Mouse (Mus musculus) lung, embryonic 14.5 days (tissue): Measurements from ENCODE around the gene Plch1. TPM values are rescaled to one million over a fixed set of nuclear protein-coding genes. Genes with fewer than 3 reads are reported as not detected.
A peak's percentile ranks its signal among the peaks of the same experiment; 100 is the strongest.

Experiments used
- ATAC-seq: fragments of 200-750 bp; cut with Nextera tagmentation; 2 replicates; pipeline ENCODE4 v1.8.0; 2017; ENCODE audit warnings: mild to moderate bottlenecking, moderate TSS enrichment, moderate library complexity; ENCODE audit not compliant: insufficient read depth
- DNase-seq: peaks from one replicate; pipeline ENCODE4 v3.0.0-alpha.2; 2015
- H3K27ac ChIP-seq: fragments of 300-500 bp; sonication (generic); 2 replicates; pipeline ENCODE4 v1.5.1; 2014; ENCODE audit warnings: low read depth, mild to moderate bottlenecking, moderate library complexity
- H3K27me3 ChIP-seq: fragments of 300-500 bp; sonication (generic); 2 replicates; pipeline ENCODE4 v1.6.1; 2014; ENCODE audit warnings: low read length, control low read depth; ENCODE audit not compliant: insufficient read depth
- H3K36me3 ChIP-seq: fragments of 300-500 bp; sonication (generic); 2 replicates; pipeline ENCODE4 v1.6.1; 2014; ENCODE audit warnings: control low read depth; ENCODE audit not compliant: insufficient read depth
- H3K4me1 ChIP-seq: fragments of 300-500 bp; sonication (generic); 2 replicates; pipeline ENCODE4 v1.6.1; 2014; ENCODE audit warnings: antibody characterized with exemption, control low read depth; ENCODE audit not compliant: insufficient read depth
- H3K4me2 ChIP-seq: fragments of 300-500 bp; sonication (generic); 2 replicates; pipeline ENCODE4 v1.6.1; 2014; ENCODE audit warnings: mild to moderate bottlenecking
- H3K4me3 ChIP-seq: fragments of 300-500 bp; sonication (generic); 2 replicates; pipeline ENCODE4 v1.5.1; 2014; ENCODE audit warnings: low read depth, low read length
- H3K9ac ChIP-seq: fragments of 300-500 bp; sonication (generic); 2 replicates; pipeline ENCODE4 v1.6.1; 2014
- H3K9me3 ChIP-seq: fragments of 300-500 bp; sonication (generic); 2 replicates; pipeline ENCODE4 v1.6.1; 2016; ENCODE audit warnings: low read depth, low read length, control low read depth
- CTCF ChIP-seq: IDR thresholded peaks from 2 replicates; pipeline ENCODE4 v1.5.1; 2016; ENCODE audit warnings: antibody characterized with exemption, low read depth
- WGBS: fragments of 180-500 bp; shearing (Covaris S2); extraction: QIAGEN DNeasy Blood & Tissue Kit; methylation state at CpG from one replicate; pipeline ENCODE4 v1.1.7; 2014; 5-methylcytosine and 5-hydroxymethylcytosine counted together
- polyA plus RNA-seq: library from polyadenylated mRNA; unstranded; fragments of >200 nt; fragmentation: Nextera tagmentation; extraction: Ambion mirVana; gene quantifications from 2 replicates; pipeline ENCODE4 v1.2.1, GENCODE M21; 2014

Gene Plch1
- polyA plus RNA-seq, 1 experiment from 2014 or later, result 7.3 TPM

DNA sequence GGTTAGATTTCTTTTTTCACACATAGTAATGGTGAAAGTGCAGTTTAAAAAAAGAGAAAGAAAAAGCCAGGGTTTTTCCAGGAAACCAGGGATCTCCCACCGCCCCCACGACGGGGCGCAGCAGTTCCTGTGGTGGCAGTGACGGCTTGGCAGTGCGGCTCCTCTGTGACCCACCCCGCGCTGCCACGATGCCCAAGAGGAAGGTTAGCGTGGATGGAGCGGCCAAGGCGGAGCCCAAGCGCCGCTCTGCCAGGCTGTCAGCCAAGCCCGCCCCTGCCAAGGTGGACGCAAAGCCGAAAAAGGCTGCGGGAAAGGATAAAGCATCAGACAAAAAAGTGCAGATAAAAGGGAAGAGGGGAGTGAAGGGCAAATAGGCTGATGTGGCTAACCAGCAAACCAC lies 6.0 kb upstream of the Plch1 start:
- Histone ChIP-seq H3K9ac (no peak overlapping the region; the same call in 1 of the 2 replicates), H3K36me3 (no peaks in the 10 kb centered on the region), H3K9me3 (no peaks in the 10 kb centered on the region), H3K4me1 (peaks cover 3% of the 10 kb centered on the region; the same call in 1 of the 2 replicates), H3K27me3 (peaks cover 4% of the 10 kb centered on the region; the same call in 1 of the 2 replicates), H3K27ac (no peak overlapping the region), H3K4me3 (peak overlapping the region; percentile 27), H3K4me2 (peak overlapping the region; percentile 63)
- WGBS, result 3% methylated on average over 18 of the region's 18 CpGs
- no peak for TF ChIP-seq CTCF
- DNase-seq (peak; percentile 14), ATAC-seq (no peak)

DNA sequence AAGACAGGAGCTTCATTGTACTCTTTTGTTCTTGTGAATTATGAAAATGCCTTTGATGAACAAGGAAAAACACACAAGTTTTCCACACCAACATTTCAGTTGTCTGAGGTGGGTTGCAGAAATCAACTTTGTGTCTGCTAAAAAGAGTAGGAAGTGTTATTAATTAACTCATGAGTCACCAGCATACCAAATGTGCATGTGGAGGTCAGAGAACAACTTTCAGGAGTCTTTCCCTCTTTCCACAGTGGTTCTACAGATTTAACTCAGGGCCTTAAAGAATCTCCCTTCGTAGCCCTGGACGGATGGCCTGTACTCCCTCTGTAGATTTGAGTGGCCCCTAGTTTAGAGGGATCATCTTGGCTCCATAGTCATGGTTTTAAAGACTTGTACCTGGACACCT lies 4.9 kb upstream of the Plch1 start:
- ATAC-seq (no peak), DNase-seq (no peak)
- peaks cover 3% of the 10 kb centered on the region; the same call in 1 of the 2 replicates for H3K4me1 ChIP-seq
- no peak overlapping the region for H3K4me3 ChIP-seq
- no peak overlapping the region for H3K9ac ChIP-seq
- H3K27ac ChIP-seq, result no peak overlapping the region
- 78% methylated on average over 2 of the region's 2 CpGs for WGBS
- no peaks in the 10 kb centered on the region for H3K9me3 ChIP-seq
- H3K36me3 ChIP-seq, result no peaks in the 10 kb centered on the region
- peaks cover 4% of the 10 kb centered on the region; the same call in 1 of the 2 replicates for H3K27me3 ChIP-seq
- no peak for TF ChIP-seq CTCF
- H3K4me2 ChIP-seq, result no peak overlapping the region

- Histone ChIP-seq H3K9me3 (no peaks in the 10 kb centered on the region), H3K4me2 (peak overlapping the region; percentile 96), H3K27ac (no peak overlapping the region), H3K4me3 (peak overlapping the region; percentile 64; the same call in 1 of the 2 replicates), H3K27me3 (peaks cover 6% of the 10 kb centered on the region; the same call in 1 of the 2 replicates), H3K4me1 (no peaks in the 10 kb centered on the region), H3K9ac (no peak overlapping the region), H3K36me3 (no peaks in the 10 kb centered on the region)
- 2% methylated on average over 12 of the region's 12 CpGs for WGBS
- TF ChIP-seq CTCF, result no peak
- DNase-seq, result peak; percentile 28
- ATAC-seq, result no peak
These were observed 824 bp upstream of the Plch1 start for GRCm38 (mm10) chr3:63900021-63900571.

DNA sequence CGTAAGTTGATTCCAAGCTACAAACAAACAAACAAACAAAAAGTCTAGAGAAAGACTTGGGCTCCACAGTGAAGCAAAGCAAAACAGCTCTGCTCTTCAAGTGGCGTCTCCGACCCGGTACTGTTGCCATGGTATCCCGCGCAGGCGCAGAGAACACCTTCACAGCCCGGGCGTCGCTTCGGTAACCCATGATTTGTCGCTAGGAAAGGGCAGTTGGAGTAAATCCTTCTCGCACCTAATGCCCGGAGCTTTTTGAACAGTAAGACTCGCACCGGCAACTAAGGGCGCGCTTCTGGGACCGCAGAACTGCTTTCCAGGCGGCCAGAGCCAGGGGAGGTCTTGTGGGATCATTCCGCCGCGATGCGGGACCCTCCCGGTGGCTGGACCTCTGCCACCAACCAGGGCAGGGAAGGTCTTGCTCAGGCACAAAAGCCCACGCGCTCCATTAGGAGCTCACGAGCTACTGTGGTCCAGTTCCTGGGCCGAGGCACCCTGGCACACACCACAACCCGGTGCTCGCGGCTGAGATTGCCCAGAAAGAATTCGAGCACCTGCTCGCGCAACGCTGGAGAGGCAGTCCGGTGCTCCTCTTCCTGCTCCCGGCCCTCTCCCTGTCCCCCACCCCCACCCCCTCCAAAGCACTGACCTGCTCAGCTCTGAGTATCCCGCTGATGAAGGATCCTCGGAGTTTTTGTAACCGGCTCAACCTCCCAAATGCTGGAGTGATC lies 527 bp downstream of the Plch1 start:
- under 1% methylated on average over 41 of the region's 41 CpGs for WGBS
- H3K4me1 ChIP-seq, result no peaks in the 10 kb centered on the region

DNA sequence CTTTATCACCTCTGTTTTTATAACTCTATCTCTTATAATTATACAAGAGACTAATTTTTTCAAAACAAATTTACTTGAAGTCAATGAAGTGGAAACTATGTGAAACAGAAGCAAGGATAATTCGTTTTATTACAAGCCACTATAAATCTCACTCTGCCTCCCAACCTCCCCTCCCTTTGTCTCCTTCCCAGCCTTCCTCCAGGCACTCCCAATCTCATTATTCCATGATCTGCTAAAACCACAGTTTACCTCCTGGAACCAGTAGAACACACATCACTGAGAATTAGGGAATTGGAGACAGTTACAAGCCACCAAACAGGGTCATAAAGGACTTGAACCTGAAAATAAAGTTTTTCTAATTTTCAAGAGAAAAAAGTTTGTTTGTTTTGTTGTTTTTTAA lies 2.1 kb downstream of the Plch1 start:
- no peaks in the 10 kb centered on the region for H3K4me1 ChIP-seq
- peaks cover 5% of the 10 kb centered on the region; the same call in 1 of the 2 replicates for H3K27me3 ChIP-seq
- DNase-seq (no peak), ATAC-seq (no peak)
- no peak overlapping the region for H3K9ac ChIP-seq
- TF ChIP-seq CTCF, result no peak
- no peak overlapping the region for H3K4me3 ChIP-seq
- no peaks in the 10 kb centered on the region for H3K9me3 ChIP-seq
- no peaks in the 10 kb centered on the region for H3K36me3 ChIP-seq
- 33% methylated on average over 1 of the region's 1 CpGs for WGBS
- H3K27ac ChIP-seq, result no peak overlapping the region
- H3K4me2 ChIP-seq, result no peak overlapping the region

More for the DNA sequence above, 527 bp downstream of the Plch1 start:
- Histone ChIP-seq H3K36me3 (no peaks in the 10 kb centered on the region), H3K4me2 (peak overlapping the region; percentile 96), H3K27me3 (peaks cover 5% of the 10 kb centered on the region; the same call in 1 of the 2 replicates), H3K9ac (peak overlapping the region; percentile 61), H3K9me3 (no peaks in the 10 kb centered on the region), H3K4me3 (peak overlapping the region; percentile 64), H3K27ac (peak overlapping the region; percentile 77)
- peak; percentile 87 for DNase-seq
- peak; percentile 86 for ATAC-seq
- no peak for TF ChIP-seq CTCF

DNA sequence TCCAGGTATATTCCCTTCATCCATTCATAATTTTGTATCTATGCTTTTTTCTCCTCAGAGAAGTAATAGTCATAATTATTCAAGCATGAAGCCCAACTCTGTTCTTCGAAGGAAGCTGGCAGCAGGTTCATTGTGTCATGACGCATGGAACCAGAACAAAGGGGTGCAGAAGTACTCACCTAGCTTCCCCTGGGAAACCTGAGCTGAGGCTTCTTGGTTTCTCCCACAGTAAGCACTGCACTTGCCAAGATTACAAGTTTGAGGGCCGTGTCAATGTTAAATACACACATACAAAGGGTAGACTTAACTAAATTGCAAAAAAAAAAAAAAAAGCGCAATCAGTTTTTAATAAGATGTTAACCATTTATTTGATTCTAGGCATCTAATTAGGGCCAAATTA lies 3.0 kb downstream of the Plch1 start:
- no peak for ATAC-seq
- no peaks in the 10 kb centered on the region for H3K9me3 ChIP-seq

GRCm38 (mm10) chr3:63895786-63896185 lies 3.5 kb downstream of the Plch1 start:
- TF ChIP-seq CTCF, result no peak
- Histone ChIP-seq H3K9me3 (no peaks in the 10 kb centered on the region), H3K4me2 (no peak overlapping the region)

More for the DNA sequence above, 3.0 kb downstream of the Plch1 start:
- no peak overlapping the region for H3K4me3 ChIP-seq
- H3K9ac ChIP-seq, result no peak overlapping the region
- TF ChIP-seq CTCF, result no peak
- H3K27me3 ChIP-seq, result peaks cover 5% of the 10 kb centered on the region; the same call in 1 of the 2 replicates
- no peak overlapping the region for H3K4me2 ChIP-seq
- no peak overlapping the region for H3K27ac ChIP-seq
- no peaks in the 10 kb centered on the region for H3K4me1 ChIP-seq
- no peak for DNase-seq
- 73% methylated on average over 4 of the region's 4 CpGs for WGBS
- H3K36me3 ChIP-seq, result no peaks in the 10 kb centered on the region

More at GRCm38 (mm10) chr3:63895786-63896185, 3.5 kb downstream of the Plch1 start:
- Histone ChIP-seq H3K9ac (no peak overlapping the region), H3K4me3 (no peak overlapping the region), H3K27me3 (peaks cover 5% of the 10 kb centered on the region; the same call in 1 of the 2 replicates), H3K36me3 (no peaks in the 10 kb centered on the region), H3K27ac (no peak overlapping the region), H3K4me1 (no peaks in the 10 kb centered on the region)
- no peak for DNase-seq
- no peak for ATAC-seq
- 66% methylated on average over 2 of the region's 2 CpGs for WGBS
